Mouse (Mus musculus) left cerebral cortex, adult 8-10 months (tissue): ENCODE measurements around the gene Gm1993. TPM values are rescaled to one million over a fixed set of nuclear protein-coding genes. Genes with fewer than 3 reads are reported as not detected.
"Not testable (repeated sequence)": the region's sequence is repeated elsewhere in the genome, so short reads cannot be mapped to it uniquely, and the experiment has no call there.

Source experiments
- DNase-seq, 2 experiments: peaks; one replicate each; pipeline ENCODE4 v3.0.0; 2022; ENCODE audit warnings: low spot score in 2 of 2
- total RNA-seq, 4 experiments: library from RNA; stranded (reverse); gene quantifications; 2 replicates each; pipeline ENCODE4 v1.2.4; 2022

Gm1993 gene
- total RNA-seq = not detected

GRCm38 (mm10) chrX:25570352-25570751 lies at the start of gene Gm1993:
TSS of gene Gm1993 (minus strand) at chrX:25570452.
- DNase-seq = not testable (repeated sequence)
